Mouse (Mus musculus) right cerebral cortex, adult 18-20 months (tissue): Measurements from ENCODE around the gene Klhdc8a.

ENCODE experiments used
- DNase-seq: peaks from one replicate; pipeline ENCODE4 v3.0.0; 2022; ENCODE audit warnings: mixed read lengths

Gene Klhdc8a

DNA sequence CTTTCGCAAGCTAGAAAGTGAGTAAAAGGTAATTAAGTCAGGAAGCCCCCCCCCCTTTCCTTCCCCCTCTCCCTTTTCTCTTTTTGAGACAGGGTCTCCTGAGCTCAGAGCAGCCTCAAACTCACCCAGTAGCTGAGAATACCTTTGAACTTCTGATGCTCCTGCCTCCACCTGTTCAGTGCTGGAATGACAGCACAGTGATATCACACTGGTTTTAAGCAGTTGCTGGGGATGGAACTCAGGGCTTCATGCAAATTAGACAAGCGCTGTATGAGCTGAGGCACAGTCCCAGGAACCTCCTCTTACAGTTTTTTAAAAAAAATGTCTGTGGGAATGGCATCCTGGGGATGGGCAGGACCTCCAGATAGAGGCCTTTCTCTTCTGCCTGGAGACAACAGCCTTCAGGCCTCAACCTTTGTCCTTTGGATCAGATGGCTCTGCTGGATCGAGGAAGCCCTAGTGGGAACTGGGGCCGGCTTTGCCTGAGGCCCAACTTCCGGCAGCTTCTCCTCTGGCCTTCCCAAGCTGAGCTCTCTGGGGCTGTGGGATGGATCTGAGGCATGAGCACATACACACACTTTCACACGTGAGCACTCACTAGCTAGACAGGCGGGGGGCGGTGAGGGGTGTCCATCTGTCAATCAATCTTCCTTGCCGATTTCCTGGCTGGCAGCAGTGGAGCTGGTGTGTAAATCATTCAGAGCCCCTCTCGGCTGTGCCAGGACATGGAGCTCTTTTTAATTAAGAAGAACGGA lies 7.3 kb upstream of the Klhdc8a start:
- DNase-seq: no peak

DNA sequence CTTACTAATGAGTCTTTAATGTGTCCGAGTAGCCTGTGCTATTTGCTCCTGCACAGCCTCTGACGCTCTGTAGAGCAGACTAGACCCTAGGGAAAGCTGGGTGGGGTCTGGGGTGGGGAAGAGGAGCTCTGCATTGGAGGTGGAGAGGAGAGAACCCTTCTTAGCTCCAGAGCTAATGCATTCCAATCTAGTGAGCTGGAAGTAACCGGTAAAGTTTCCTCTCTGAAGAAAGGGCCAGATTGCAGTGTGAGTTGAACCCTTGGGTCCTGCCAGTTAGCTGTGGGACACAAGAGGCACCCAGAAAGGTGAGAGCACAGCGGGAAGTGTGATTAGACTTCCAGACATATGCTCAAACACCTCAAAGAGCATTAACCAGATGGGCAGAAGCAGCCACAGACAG lies 6.7 kb upstream of the Klhdc8a start:
- DNase-seq: no peak

DNA sequence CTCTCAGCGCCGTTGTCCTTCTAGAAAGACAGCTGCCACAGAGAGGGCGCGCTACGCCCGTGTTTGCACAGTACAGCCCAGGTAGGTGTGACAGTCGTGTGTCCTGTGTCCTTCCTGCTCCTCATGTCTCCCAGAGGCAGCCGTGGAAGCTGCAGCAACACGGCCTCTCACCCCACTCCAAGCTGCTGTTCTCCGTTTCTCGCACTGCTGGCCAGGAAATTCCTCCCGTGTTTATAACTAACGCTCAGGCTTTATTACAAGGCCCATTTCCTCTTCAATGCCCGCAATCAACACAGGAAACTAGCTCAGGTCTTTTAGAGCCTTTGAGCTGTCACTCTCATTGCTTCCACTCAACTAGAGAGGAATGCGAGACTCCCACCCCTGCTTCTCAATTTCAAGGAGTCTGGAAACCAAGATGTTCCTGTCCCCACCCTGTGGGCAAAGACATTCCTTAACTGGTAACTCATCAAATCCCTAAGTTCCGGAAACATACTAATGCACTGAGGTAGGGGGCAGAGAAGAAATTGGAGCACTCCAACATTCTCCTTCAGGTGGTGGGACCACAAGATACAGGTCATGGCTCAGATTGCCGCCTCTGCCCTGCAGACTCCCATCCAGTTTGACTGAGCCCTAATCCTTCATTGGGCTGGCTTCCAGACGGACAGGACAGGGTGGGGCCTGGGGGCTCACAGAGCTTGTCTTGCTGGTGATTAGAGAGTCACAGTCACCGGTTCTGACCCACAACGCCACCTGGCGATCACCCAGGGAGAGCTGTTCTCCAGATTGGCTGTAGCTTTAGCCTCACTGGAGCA lies 5.9 kb upstream of the Klhdc8a start:
- no peak for DNase-seq

DNA sequence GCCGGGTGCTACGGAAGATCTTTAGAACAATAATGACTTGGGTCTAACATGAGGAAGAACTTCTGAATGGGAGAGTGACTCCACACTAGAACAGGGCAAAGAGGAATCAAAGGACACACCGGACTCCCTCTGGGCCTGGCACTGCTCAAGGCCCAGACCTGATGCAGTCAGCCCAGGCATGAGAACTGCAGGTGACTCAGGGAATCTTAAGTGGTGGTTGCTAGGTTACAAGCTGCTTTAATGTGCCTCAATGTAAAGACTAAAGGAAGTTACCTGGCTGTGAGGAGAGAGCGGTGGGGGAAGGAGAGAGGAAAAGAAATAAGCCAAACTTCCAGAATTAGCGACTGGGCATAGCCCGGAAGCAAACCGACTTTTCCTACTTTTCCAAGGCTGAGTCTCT lies 2.9 kb upstream of the Klhdc8a start:
- no peak for DNase-seq

DNA sequence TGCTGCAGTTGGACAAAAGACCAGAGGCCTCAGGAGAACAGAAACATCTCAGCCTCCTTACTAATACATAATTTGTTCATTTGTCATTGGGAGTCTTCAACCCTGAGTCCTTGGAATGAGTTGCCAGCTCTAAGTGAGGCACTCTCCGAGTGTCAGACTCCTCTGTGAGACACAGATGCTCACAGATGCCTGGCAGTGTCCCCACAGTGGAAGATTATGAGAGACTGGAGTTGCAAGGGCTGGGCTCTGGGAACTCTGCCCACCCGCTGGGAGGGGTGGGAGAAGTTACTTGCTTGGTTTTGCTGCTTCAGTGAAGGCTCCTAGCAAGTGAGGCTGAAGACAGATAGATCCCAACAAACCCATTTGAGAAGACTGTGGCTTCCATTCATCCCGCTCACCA lies 2.4 kb upstream of the Klhdc8a start:
- DNase-seq: peak; percentile 38

DNA sequence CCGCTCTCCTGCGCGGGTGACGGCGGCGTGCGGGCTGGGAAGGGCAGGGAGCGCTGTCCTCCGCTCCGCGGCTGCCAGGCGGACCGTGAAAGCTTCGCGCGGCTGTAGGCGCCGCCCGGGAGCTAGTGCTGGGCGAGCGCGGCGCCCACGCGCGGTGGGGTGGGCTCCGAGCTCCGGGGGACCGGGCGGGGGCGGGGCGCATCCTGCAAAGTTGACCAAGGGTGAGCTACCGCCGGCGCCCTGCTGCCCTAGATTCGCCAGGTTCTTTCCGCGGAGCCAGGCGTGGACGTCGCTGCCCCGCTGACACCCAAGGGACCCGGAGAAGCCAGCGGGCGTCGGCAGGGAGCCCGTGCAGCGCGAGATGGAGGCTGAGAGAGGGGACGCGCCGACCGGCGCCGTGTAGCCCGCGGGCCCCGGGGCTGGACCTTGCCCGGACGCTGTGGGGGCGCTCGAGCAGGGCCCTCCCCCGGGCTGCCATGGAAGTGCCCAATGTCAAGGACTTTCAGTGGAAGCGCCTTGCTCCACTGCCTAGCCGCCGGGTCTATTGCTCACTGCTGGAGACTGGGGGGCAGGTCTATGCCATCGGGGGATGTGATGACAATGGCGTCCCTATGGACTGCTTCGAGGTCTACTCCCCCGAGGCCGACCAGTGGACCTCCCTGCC lies 507 bp downstream of the Klhdc8a start:
- DNase-seq: peak; percentile 46

DNA sequence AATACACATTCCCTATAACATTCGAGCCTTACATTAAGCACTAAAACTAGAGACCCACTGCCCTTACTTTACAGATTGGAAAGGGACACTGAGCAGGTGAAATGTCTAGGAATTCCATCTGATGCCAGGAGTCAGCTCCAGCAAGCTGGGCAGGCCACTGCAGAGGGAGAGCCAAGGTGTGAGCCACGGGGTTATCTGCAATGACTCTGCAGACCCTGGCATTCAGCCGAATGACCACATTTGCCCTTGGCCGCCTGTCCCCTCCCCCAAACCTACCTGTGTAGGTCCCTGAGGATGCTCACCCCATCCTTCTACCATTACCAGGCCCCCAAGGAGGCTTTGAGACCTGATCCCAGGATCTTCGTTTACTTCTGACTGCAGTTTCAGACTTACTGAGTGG lies 1.3 kb downstream of the Klhdc8a start:
- no peak for DNase-seq

DNA sequence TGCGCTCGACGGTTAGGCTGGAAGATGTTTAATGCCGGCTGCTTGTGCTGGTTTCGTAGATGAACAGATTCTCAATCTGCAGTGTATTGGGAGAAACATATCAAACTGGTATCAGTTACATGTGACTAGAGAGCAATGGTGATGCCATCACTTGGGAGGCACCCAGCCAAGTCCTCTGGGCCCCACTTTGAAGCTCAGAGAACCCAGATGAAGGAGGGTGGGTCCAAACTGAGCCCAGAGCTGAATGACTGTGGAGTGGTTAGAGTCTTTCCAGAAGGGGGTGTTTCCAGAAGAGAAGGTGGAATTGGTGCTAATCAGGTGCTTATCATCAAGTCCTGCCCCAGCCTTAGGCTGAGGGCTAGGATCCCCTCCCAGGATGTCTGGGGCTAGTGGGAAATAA lies 2.8 kb downstream of the Klhdc8a start:
- no peak for DNase-seq

DNA sequence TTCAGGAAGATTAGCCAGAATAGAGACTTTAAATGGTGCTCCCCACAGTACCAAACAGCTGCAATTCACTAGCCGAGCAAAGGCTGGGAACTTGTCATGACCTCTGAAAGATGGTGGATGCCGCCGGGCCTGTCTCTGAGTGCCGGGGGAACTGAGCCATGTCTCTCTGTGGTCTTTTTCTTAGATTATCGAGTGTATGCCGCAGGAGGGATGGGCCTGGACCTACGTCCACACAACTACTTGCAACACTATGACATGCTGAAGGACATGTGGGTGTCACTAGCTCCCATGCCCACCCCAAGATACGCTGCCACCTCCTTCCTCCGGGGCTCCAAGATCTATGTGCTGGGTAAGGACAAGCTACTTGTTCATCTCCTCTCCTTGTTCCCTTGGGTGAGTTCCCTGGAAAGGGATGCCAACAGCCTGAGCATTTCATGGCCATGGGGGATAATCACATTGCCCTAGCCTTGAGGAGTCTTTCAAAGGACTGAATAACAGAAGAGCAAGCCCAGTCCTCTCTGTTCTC lies 4.0 kb downstream of the Klhdc8a start:
- no peak for DNase-seq

DNA sequence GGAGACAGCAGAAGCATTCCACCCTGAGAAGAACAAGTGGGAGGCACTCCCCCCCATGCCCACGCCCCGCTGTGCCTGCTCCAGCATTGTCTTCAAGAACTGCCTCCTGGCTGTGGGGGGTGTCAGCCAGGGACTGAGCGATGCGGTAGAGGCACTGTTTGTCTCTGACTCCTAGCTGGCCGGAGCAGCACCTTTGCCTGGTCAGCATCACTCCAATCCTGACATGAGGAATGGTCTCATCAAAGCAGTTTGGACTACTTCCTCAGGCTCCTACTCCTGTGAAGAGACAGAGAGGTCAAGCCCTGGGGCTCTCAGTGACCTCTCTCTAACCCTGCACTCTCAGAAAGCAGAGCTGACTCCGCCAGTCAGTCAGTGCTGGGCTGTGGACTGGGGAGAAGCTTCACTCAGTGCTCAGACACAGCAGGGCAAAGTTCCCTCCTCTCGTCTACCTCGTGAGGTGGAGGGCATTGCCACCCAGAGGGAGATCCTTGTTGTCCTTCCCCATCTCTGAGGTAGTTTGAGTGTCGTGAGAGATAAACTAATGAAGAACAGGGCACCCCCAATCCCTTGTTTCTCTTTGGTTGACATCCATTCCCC lies 6.3 kb downstream of the Klhdc8a start:
- DNase-seq: no peak

DNA sequence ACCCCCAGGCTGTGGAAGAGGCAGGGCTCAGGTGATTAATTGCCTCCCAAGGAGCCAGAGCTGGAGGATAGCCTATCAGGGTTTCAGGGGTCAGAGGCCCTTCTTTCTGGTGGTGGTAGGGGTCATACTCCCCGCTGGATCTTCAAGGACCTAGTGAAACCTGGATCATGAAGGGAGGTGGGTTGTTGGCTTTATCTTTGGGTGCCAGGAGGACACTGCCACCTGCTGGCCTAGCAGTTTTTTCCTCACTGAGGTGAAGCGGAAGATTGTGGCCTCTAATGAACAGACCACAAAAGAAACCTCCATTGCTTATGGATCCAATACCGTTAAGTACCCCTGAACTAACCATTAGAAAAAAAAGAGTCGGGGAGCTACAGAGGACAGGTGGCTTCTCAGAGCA lies 7.7 kb downstream of the Klhdc8a start:
- DNase-seq: peak; percentile 40

DNA sequence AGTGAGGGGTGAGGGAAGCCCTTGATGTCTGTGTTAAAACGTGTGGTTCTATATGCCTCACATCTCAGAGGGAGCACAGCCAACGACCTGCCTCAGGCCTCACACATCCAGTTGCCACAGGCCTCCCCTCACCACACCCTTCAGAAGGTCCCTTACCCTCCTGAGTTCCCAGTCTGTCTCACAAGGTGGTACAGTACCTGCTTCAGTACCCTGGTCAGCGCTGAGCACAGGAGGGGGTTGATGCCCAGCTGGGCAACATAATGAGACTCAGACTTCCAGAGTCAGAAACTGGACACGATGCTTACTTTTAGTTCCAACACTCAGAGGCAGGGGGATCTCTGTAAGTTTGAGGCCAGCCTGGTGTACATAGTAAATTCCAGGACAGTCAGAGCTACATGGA lies 8.4 kb downstream of the Klhdc8a start:
- no peak for DNase-seq

DNA sequence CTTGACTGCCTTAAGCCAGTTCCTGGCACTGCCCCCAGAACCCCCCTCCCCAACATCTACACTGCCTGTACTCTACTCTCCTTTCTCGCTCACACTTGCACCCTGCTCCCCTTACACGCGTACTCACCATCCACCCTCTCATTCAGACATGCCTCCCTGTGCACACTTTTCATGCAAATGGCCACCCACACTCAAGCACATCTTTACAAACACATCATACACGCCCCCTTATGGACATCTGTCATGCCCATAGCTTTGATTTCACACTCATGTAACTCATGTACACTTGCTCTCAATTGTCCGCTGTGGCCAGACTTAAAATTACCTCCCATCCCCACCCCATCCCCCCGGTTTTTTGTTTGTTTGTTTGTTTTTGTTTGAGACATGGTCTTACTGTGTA lies 9.5 kb downstream of the Klhdc8a start:
- DNase-seq: peak; percentile 29

DNA sequence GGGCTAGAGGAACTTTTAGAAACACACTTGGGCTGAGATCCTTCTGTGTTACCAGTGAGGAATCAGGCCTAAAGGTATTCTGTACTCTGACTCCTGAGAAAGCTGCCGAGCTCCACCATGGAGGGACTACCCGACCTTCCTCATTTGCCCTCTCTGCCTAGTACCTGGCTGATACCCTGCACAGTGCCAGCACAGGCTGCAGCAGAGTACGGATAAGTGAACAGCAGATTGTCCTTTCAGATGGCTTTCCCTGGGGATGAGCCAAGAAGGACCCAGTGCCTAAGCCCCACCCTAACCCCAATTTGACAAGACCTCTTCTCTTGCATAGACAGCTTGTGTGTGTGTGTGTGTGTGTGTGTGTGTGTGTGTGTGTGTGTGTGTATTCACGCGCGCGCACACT lies 10.2 kb downstream of the Klhdc8a start:
- no peak for DNase-seq

DNA sequence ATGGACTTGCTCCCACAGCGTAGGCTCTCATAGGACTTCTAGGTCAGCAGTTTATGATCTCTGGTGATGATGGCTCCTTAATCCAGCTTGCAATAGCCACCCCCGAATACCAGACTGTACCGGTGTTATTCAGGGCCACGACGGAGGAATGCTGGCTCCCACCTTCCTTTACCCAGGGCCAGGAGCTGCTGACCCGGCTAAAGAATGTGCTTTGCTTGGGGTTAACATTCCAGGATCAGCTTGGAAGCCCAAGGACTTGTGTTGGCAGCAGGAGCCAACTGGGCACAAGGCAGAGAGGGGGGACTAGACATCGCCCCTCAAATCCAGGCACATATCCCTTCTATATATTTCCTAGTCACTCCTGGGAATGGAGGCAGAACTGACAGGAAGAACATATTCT lies 12.3 kb downstream of the Klhdc8a start:
- DNase-seq: no peak

DNA sequence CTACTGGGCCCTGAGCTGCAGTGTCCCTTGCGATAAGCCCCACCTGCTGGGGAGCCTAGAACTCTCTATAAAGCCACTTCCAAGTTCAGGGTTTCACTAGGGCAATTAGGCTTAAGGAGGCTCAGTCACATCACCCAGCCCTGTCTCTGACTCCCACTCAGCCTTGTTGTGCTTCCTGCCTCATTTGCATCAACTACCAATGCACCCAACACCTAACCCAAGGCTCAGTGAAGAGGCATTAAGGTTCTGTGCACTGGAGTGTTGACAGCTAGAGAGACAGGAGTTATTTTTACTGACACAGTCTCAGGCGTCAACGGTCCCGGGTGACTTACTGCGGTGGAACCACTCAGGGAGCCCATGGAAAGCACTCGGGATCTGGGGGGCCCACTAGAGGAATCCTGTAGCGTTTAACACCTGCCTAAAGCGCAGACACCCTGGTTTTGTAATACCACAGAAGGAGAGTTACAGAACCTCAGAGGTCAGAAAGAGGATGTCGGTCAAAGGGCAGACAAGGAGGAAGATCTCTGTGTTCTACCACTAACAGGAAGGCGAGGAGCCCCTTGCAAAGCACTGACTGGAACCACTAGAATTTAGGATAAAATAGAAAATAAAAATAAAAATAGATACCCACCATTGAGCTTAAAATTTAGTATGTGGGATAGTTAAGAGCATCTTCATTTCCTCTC lies 12.9 kb downstream of the Klhdc8a start:
- no peak for DNase-seq

DNA sequence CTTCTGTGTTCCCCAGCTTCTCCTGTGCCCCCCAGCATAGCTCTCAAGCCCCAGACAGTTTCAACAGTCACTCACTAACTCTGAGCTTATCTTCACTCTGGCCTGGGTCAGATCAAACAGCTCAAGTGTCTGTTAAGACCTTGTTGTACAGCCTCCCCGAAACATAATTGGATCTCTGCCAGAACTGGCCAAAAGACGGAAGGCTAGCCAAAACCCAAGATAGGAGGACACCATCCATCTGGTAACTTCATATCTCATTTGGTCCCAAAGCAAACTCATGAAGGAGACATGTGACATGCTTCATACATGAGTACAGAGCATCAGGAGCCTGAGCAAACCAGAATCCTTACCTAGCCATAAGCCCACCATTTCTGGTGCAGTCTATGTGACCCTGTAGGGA lies 13.6 kb downstream of the Klhdc8a start:
- no peak for DNase-seq

DNA sequence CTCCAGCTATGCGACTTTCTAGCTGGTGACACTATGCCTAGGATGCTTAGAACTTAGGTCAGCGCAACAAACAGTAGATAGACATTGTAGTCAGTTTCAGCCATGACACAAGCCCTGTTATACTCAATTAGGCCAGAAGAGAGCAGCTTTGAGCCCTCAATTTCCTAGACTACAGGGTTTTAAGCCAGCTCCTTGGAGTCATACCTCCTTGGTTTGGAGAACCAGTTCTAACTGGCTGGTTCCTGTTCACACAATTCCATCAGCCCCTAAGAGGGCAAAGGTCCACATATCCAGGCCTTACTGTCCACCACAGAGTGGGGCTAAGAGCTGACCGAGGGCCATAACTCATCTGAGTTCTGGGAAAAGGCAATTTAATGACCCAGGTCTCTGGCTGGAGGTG lies 14.3 kb downstream of the Klhdc8a start:
- DNase-seq: peak; percentile 48

DNA sequence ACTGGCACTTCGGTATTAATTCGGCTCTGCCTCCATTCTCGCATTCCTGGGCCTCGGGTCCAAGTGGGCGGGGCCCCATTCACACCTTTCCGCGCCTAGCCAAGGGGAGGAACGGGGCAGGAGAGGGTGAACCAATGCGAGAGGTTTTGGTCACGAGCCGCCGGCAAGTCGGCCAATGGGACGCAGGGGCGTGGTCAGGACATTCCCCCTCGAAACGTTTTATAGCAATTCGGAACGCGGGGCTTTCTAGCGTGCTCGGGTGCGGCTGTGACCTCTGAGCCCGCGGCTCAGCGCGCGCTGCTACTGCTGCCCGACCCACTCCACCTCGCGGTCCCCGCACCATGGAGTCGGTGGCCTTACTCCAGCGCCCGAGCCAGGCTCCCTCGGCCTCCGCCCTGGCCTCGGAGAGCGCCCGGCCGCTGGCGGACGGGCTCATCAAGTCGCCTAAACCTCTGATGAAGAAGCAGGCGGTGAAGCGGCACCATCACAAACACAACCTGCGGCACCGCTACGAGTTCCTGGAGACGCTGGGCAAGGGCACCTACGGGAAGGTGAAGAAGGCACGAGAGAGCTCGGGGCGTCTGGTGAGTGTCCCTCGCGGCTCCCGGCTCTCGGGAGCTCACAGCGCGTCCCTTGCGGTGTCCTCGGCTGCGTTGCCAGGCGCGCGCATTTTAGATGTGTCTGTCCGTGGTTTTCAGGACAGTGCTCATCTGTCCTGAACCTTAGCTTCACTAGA lies 17.6 kb downstream of the Klhdc8a start, which contains the start of gene Nuak2:
TSS of gene Nuak2 (plus strand) at position 238 of the 736 bp plus-strand sequence.
- DNase-seq: peak; percentile 80

DNA sequence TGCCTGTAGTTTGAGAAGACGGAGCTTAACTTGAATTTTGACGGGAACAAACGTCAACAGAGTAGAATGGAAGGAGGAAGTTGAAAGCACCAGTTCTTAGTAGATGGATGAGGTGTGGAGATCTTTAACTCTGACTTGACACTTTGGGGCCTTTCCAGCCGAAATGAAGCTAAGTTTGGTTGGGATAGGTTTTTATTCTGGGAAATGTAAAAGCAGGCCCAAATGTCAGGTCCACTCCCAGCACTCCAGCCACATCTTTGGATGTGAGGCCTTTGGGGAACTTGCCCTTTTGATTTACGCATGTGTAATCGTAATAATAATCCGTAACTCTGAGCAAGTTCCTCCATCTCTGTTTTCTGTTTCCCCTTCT lies 18.2 kb downstream of the Klhdc8a start:
- DNase-seq: no peak

DNA sequence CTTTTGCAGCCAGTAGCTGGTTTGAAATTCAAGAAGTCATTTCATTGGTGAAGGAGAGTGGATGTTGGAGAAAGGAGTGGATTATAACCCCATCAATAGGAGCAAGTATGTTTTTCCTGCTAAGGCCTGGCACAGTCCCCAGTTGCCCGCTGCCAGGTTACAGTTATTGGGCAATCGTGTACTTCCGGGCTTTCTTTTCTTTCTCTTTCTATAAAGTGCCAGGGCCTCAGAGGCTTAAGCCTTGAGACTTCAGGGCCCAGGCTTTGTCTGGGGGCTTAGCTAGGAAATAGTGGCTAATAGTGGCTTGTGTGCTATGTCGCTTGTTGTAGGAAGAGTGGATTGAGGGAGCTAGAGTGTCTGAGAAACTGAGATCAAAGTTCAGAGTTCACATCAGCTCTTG lies 19.0 kb downstream of the Klhdc8a start:
- DNase-seq: no peak
